Mouse (Mus musculus) kidney, postnatal 4 days (tissue): Measurements from ENCODE around the gene Fbxo21.

ENCODE experiments used
- DNase-seq, 2 experiments: peaks; one replicate each; pipeline ENCODE4 v3.0.0; 2021; ENCODE audit warnings: mixed read lengths in 2 of 2

Fbxo21 gene

GRCm38 (mm10) chr5:118027101-118027697, 50.7 kb downstream of the Fbxo21 start:
- DNase-seq: peak in 1 of 2 experiments; percentile 22

- peak; percentile 32 to 49 for DNase-seq
These were observed 51.2 kb downstream of the Fbxo21 start, which contains the start of gene Tesc for GRCm38 (mm10) chr5:118027698-118028190. Tesc (plus strand) TSS chr5:118027743.

GRCm38 (mm10) chr5:118028191-118029034, 51.9 kb downstream of the Fbxo21 start:
- DNase-seq: peak in 1 of 2 experiments; percentile 18

- DNase-seq: no peak
These were observed 52.5 kb downstream of the Fbxo21 start for GRCm38 (mm10) chr5:118029035-118029408.

- DNase-seq: no peak
These were observed 52.9 kb downstream of the Fbxo21 start for GRCm38 (mm10) chr5:118029420-118029819.

- DNase-seq: no peak
These were observed 53.6 kb downstream of the Fbxo21 start for GRCm38 (mm10) chr5:118030022-118030675.

- no peak for DNase-seq
These were observed 54.5 kb downstream of the Fbxo21 start for GRCm38 (mm10) chr5:118031059-118031458.

GRCm38 (mm10) chr5:118031508-118031907, 55.0 kb downstream of the Fbxo21 start:
- no peak for DNase-seq

GRCm38 (mm10) chr5:118033328-118033727, 56.8 kb downstream of the Fbxo21 start:
- DNase-seq: no peak

- no peak for DNase-seq
These were observed 57.2 kb downstream of the Fbxo21 start for GRCm38 (mm10) chr5:118033740-118034139.

- no peak for DNase-seq
These were observed 58.1 kb downstream of the Fbxo21 start for GRCm38 (mm10) chr5:118034632-118035031.

- no peak for DNase-seq
These were observed 59.3 kb downstream of the Fbxo21 start for GRCm38 (mm10) chr5:118035786-118036185.

GRCm38 (mm10) chr5:118036888-118037797, 60.6 kb downstream of the Fbxo21 start:
- DNase-seq: no peak

- DNase-seq: peak in 1 of 2 experiments; percentile 60
These were observed 61.4 kb downstream of the Fbxo21 start for GRCm38 (mm10) chr5:118037798-118038484.

- DNase-seq: no peak
These were observed 62.7 kb downstream of the Fbxo21 start for GRCm38 (mm10) chr5:118039241-118039668.

GRCm38 (mm10) chr5:118042599-118042998, 66.1 kb downstream of the Fbxo21 start:
- DNase-seq: no peak

GRCm38 (mm10) chr5:118043761-118044160, 67.2 kb downstream of the Fbxo21 start:
- no peak for DNase-seq

- DNase-seq: no peak
These were observed 68.4 kb downstream of the Fbxo21 start for GRCm38 (mm10) chr5:118044907-118045306.

GRCm38 (mm10) chr5:118045385-118045784, 68.9 kb downstream of the Fbxo21 start:
- no peak for DNase-seq

GRCm38 (mm10) chr5:118047091-118047757, 70.7 kb downstream of the Fbxo21 start:
- no peak for DNase-seq

GRCm38 (mm10) chr5:118048412-118048811, 71.9 kb downstream of the Fbxo21 start:
- DNase-seq: no peak
